Mouse (Mus musculus): Measurements from ENCODE around the gene Ispd. TPM values are rescaled to one million over a fixed set of nuclear protein-coding genes. Genes with fewer than 3 reads are reported as not detected.

The Ispd gene
- polyA plus RNA-seq, 1 experiment from 2014 or later: 12.1 TPM

- 86% methylated on average over 1 of the region's 1 CpGs for WGBS
- no peaks in the 10 kb centered on the region for H3K4me1 ChIP-seq (replicated peaks; ENCODE audit: control insufficient read depth, insufficient read depth, low read length)
- no peak overlapping the region for H3K4me3 ChIP-seq (ENCODE audit: low read depth, low read length)
- DNase-seq (ENCODE audit: low spot score): no peak
- no peak overlapping the region for H3K9ac ChIP-seq (ENCODE audit: low read depth, low read length)
- H3K9me3 ChIP-seq (ENCODE audit: control insufficient read depth, low read length): no peaks in the 10 kb centered on the region
- H3K27me3 ChIP-seq (ENCODE audit: control insufficient read depth, insufficient read depth, low read length): no peaks in the 10 kb centered on the region
- no peak overlapping the region for H3K4me2 ChIP-seq (replicated peaks; ENCODE audit: low read depth, low read length)
- no peak overlapping the region for H3K27ac ChIP-seq (ENCODE audit: low read depth, low read length)
- no peaks in the 10 kb centered on the region for H3K36me3 ChIP-seq (ENCODE audit: control insufficient read depth, insufficient read depth, low read length)
- ATAC-seq (ENCODE audit: low FRiP score): no peak
Measured at GRCm38 (mm10) chr12:36566974-36567373, 185.7 kb downstream of the Ispd start.

DNA sequence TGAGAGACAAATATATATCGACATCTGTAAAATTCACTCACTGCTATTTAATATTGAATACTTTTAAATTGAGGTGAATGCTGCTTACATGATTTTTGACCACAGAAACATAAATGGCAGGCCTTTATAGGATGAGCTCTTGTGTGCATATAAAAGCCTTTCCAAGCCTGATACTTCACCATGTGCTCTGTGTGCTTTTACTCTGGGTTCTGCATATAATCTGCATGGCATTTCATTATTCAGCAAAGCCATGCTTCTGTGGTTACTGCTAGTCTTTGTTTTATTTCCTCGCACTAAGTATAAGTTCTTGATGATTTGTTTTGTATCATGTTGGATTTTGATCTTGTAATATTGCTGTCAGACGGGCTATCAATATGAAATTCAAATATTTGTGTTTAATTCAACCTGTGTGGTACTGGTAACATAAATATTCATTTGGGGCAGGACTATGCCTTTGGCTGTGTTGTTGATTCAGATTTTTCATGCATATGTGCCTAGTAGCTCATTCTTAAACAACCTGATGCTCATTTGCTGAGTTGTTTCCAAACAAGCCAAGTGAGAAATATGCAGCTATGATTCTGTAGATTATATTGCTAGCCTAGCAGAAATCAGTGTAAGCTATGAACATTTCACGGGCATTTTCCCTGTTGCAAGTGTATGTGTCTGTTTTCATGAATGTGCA lies 189.3 kb downstream of the Ispd start:
- DNase-seq (ENCODE audit: low spot score) (no peak), ATAC-seq (ENCODE audit: low FRiP score) (no peak)
- Histone ChIP-seq H3K4me1 (replicated peaks; ENCODE audit: control insufficient read depth, insufficient read depth, low read length) (no peaks in the 10 kb centered on the region), H3K27ac (ENCODE audit: low read depth, low read length) (no peak overlapping the region), H3K4me2 (replicated peaks; ENCODE audit: low read depth, low read length) (no peak overlapping the region), H3K27me3 (ENCODE audit: control insufficient read depth, insufficient read depth, low read length) (no peaks in the 10 kb centered on the region), H3K36me3 (ENCODE audit: control insufficient read depth, insufficient read depth, low read length) (no peaks in the 10 kb centered on the region), H3K9ac (ENCODE audit: low read depth, low read length) (no peak overlapping the region), H3K4me3 (ENCODE audit: low read depth, low read length) (no peak overlapping the region), H3K9me3 (ENCODE audit: control insufficient read depth, low read length) (no peaks in the 10 kb centered on the region)
- 95% methylated on average over 4 of the region's 4 CpGs for WGBS

- H3K9me3 ChIP-seq (ENCODE audit: control insufficient read depth, low read length): no peaks in the 10 kb centered on the region
Measured at GRCm38 (mm10) chr12:36584828-36585227, 203.6 kb downstream of the Ispd start.

DNA sequence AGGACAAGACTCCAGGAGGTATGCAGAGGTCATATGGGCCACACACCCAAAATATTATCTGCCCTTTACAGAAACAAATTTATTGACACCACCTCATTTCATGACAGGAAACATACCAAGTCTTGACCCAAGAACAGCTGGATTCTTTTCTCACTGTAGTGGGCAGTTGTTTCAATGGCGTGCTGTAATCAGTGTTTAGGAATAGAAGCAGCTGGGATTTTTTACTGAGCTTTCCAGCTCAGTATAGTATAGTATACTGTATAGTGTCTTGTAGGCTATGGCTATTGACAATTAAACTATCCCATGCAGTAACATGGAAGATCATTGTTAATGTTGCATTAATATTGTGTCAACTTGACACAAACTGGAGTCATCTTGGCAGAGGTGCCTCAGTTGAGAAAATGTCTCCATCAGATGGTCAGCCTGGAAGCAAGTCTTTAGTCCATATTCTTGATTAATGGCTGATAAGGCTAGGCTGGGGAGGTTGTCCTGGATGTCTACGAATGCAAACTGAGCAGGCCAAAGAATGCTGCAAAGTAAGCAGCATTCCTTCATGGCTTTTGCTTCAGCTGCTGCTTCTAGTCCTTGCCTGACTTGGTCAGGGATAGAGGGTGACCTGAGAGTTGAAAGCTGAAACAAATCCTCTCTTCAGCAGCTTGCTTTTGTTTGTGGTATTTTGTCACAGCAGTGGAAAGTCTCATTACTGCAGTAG lies 216.4 kb downstream of the Ispd start:
- H3K27ac ChIP-seq (ENCODE audit: low read depth, low read length): no peak overlapping the region
- no peaks in the 10 kb centered on the region for H3K36me3 ChIP-seq (ENCODE audit: control insufficient read depth, insufficient read depth, low read length)
- no peak for DNase-seq (ENCODE audit: low spot score)
- no peak for ATAC-seq (ENCODE audit: low FRiP score)
- H3K9me3 ChIP-seq (ENCODE audit: control insufficient read depth, low read length): no peaks in the 10 kb centered on the region
- WGBS: 68% methylated on average over 2 of the region's 2 CpGs
- no peaks in the 10 kb centered on the region for H3K4me1 ChIP-seq (replicated peaks; ENCODE audit: control insufficient read depth, insufficient read depth, low read length)
- H3K4me2 ChIP-seq (replicated peaks; ENCODE audit: low read depth, low read length): no peak overlapping the region
- no peak overlapping the region for H3K9ac ChIP-seq (ENCODE audit: low read depth, low read length)
- no peaks in the 10 kb centered on the region for H3K27me3 ChIP-seq (ENCODE audit: control insufficient read depth, insufficient read depth, low read length)
- no peak overlapping the region for H3K4me3 ChIP-seq (ENCODE audit: low read depth, low read length)

More at GRCm38 (mm10) chr12:36584828-36585227, 203.6 kb downstream of the Ispd start:
- DNase-seq (ENCODE audit: low spot score) (no peak), ATAC-seq (ENCODE audit: low FRiP score) (no peak)
- no peaks in the 10 kb centered on the region for H3K27me3 ChIP-seq (ENCODE audit: control insufficient read depth, insufficient read depth, low read length)
- H3K36me3 ChIP-seq (ENCODE audit: control insufficient read depth, insufficient read depth, low read length): no peaks in the 10 kb centered on the region
- H3K4me1 ChIP-seq (replicated peaks; ENCODE audit: control insufficient read depth, insufficient read depth, low read length): no peaks in the 10 kb centered on the region
- H3K9ac ChIP-seq (ENCODE audit: low read depth, low read length): no peak overlapping the region
- H3K27ac ChIP-seq (ENCODE audit: low read depth, low read length): no peak overlapping the region
- WGBS: 76% methylated on average over 3 of the region's 3 CpGs
- H3K4me2 ChIP-seq (replicated peaks; ENCODE audit: low read depth, low read length): no peak overlapping the region
- no peak overlapping the region for H3K4me3 ChIP-seq (ENCODE audit: low read depth, low read length)

- DNase-seq (ENCODE audit: low spot score): no peak
Measured at GRCm38 (mm10) chr12:36621960-36622736, 240.9 kb downstream of the Ispd start.

GRCm38 (mm10) chr12:36627204-36627603 lies 246.0 kb downstream of the Ispd start:
- Histone ChIP-seq H3K27ac (ENCODE audit: low read depth, low read length) (no peak overlapping the region), H3K9me3 (ENCODE audit: control insufficient read depth, low read length) (no peaks in the 10 kb centered on the region), H3K9ac (ENCODE audit: low read depth, low read length) (no peak overlapping the region), H3K4me2 (replicated peaks; ENCODE audit: low read depth, low read length) (no peak overlapping the region), H3K36me3 (ENCODE audit: control insufficient read depth, insufficient read depth, low read length) (no peaks in the 10 kb centered on the region), H3K27me3 (ENCODE audit: control insufficient read depth, insufficient read depth, low read length) (no peaks in the 10 kb centered on the region), H3K4me1 (replicated peaks; ENCODE audit: control insufficient read depth, insufficient read depth, low read length) (no peaks in the 10 kb centered on the region), H3K4me3 (ENCODE audit: low read depth, low read length) (no peak overlapping the region)
- no peak for ATAC-seq (ENCODE audit: low FRiP score)
- DNase-seq (ENCODE audit: low spot score): no peak

More at GRCm38 (mm10) chr12:36621960-36622736, 240.9 kb downstream of the Ispd start:
- Histone ChIP-seq H3K4me1 (replicated peaks; ENCODE audit: control insufficient read depth, insufficient read depth, low read length) (no peaks in the 10 kb centered on the region), H3K27ac (ENCODE audit: low read depth, low read length) (no peak overlapping the region), H3K4me2 (replicated peaks; ENCODE audit: low read depth, low read length) (no peak overlapping the region), H3K36me3 (ENCODE audit: control insufficient read depth, insufficient read depth, low read length) (no peaks in the 10 kb centered on the region), H3K4me3 (ENCODE audit: low read depth, low read length) (no peak overlapping the region), H3K27me3 (ENCODE audit: control insufficient read depth, insufficient read depth, low read length) (no peaks in the 10 kb centered on the region), H3K9me3 (ENCODE audit: control insufficient read depth, low read length) (no peaks in the 10 kb centered on the region), H3K9ac (ENCODE audit: low read depth, low read length) (no peak overlapping the region)
- no peak for ATAC-seq (ENCODE audit: low FRiP score)
- 79% methylated on average over 7 of the region's 7 CpGs for WGBS

- WGBS: 73% methylated on average over 1 of the region's 1 CpGs
- Histone ChIP-seq H3K9ac (ENCODE audit: low read depth, low read length) (no peak overlapping the region), H3K4me3 (ENCODE audit: low read depth, low read length) (no peak overlapping the region), H3K4me2 (replicated peaks; ENCODE audit: low read depth, low read length) (no peak overlapping the region), H3K27me3 (ENCODE audit: control insufficient read depth, insufficient read depth, low read length) (no peaks in the 10 kb centered on the region), H3K27ac (ENCODE audit: low read depth, low read length) (no peak overlapping the region), H3K9me3 (ENCODE audit: control insufficient read depth, low read length) (no peaks in the 10 kb centered on the region), H3K36me3 (ENCODE audit: control insufficient read depth, insufficient read depth, low read length) (no peaks in the 10 kb centered on the region), H3K4me1 (replicated peaks; ENCODE audit: control insufficient read depth, insufficient read depth, low read length) (no peaks in the 10 kb centered on the region)
- DNase-seq (ENCODE audit: low spot score) (no peak), ATAC-seq (ENCODE audit: low FRiP score) (no peak)
Measured at GRCm38 (mm10) chr12:36632427-36632826, 251.2 kb downstream of the Ispd start.

DNA sequence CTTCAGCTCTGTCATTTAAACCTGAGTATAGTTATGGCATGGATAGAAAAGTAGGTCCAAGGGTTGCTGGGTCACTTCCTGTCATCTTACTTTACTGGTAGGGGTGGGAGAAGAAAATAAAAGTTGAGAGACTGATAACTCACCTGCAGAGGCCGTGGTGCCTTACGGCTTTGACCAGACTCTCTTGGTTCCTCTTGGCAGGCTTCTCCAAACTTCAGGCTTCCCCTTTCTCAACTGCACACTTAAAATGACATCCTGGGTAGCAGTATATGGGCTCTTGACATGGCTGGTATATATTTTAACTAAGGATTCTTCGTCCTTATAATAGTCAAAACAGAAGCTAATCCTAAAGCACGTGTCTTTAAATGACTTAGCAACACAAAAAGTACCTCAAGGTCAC lies 266.3 kb downstream of the Ispd start:
- Histone ChIP-seq H3K27me3 (ENCODE audit: control insufficient read depth, insufficient read depth, low read length) (no peaks in the 10 kb centered on the region), H3K9me3 (ENCODE audit: control insufficient read depth, low read length) (no peaks in the 10 kb centered on the region), H3K4me3 (ENCODE audit: low read depth, low read length) (no peak overlapping the region), H3K4me2 (replicated peaks; ENCODE audit: low read depth, low read length) (no peak overlapping the region), H3K9ac (ENCODE audit: low read depth, low read length) (no peak overlapping the region), H3K4me1 (replicated peaks; ENCODE audit: control insufficient read depth, insufficient read depth, low read length) (no peaks in the 10 kb centered on the region), H3K27ac (ENCODE audit: low read depth, low read length) (no peak overlapping the region), H3K36me3 (ENCODE audit: control insufficient read depth, insufficient read depth, low read length) (no peaks in the 10 kb centered on the region)
- 92% methylated on average over 4 of the region's 4 CpGs for WGBS
- ATAC-seq (ENCODE audit: low FRiP score): no peak
- no peak for DNase-seq (ENCODE audit: low spot score)

Measured in hindbrain, embryonic 11.5 days (tissue).